Mouse (Mus musculus) liver, adult 2 months (tissue): Measurements from ENCODE around the gene Mgarp. TPM values are rescaled to one million over a fixed set of nuclear protein-coding genes. Genes with fewer than 3 reads are reported as not detected.

Source experiments
- DNase-seq: peaks from one replicate; pipeline ENCODE4 v3.0.0-alpha.2; 2011; ENCODE audit warnings: low read depth, low spot score; ENCODE audit errors: extremely low read depth
- H3K27ac ChIP-seq: fragments of 200-500 bp; replicated peaks from 2 replicates; pipeline ENCODE4 v1.5.1; 2012; ENCODE audit warnings: low read depth, mild to moderate bottlenecking, control low read depth, inconsistent platforms, low read length; ENCODE audit not compliant: insufficient read depth
- H3K27me3 ChIP-seq: fragments of 200-500 bp; 2 replicates; pipeline ENCODE4 v1.6.1; 2012; ENCODE audit warnings: mild to moderate bottlenecking, moderate library complexity, low read length, inconsistent platforms; ENCODE audit not compliant: control insufficient read depth, insufficient read depth
- H3K36me3 ChIP-seq: fragments of 200-500 bp; 2 replicates; pipeline ENCODE4 v1.6.1; 2012; ENCODE audit warnings: low read length, inconsistent platforms; ENCODE audit not compliant: control insufficient read depth, insufficient read depth
- H3K4me1 ChIP-seq: fragments of 200-500 bp; 2 replicates; pipeline ENCODE4 v1.6.1; 2011; ENCODE audit warnings: low read length; ENCODE audit not compliant: control insufficient read depth, insufficient read depth
- H3K4me3 ChIP-seq: fragments of 200-500 bp; 2 replicates; pipeline ENCODE4 v1.5.1; 2011; ENCODE audit warnings: low read depth, mild to moderate bottlenecking, control low read depth, low read length, moderate library complexity; ENCODE audit not compliant: insufficient read depth
- H3K79me2 ChIP-seq: fragments of 200-500 bp; 2 replicates; pipeline ENCODE4 v1.6.1; 2012; ENCODE audit warnings: inconsistent platforms, mild to moderate bottlenecking, low read length, moderate library complexity; ENCODE audit not compliant: control insufficient read depth, insufficient read depth
- H3K9ac ChIP-seq: fragments of 200-500 bp; 2 replicates; pipeline ENCODE4 v1.6.1; 2012; ENCODE audit warnings: low read depth, mild to moderate bottlenecking, control low read depth, inconsistent platforms, low read length
- CTCF ChIP-seq: fragments of 200-500 bp; IDR thresholded peaks from 2 replicates; pipeline ENCODE4 v1.5.1; 2011; ENCODE audit warnings: low read depth, low read length, control low read depth
- POLR2A ChIP-seq: fragments of 200-500 bp; IDR thresholded peaks from 2 replicates; pipeline ENCODE4 v1.6.1; 2011; ENCODE audit warnings: low read length, control low read depth; ENCODE audit not compliant: insufficient read depth; ENCODE audit errors: extremely low read depth
- WGBS: fragments of 180-500 bp; shearing (Covaris S2); methylation state at CpG from one replicate; pipeline ENCODE4 v1.1.7; 2018; 5-methylcytosine and 5-hydroxymethylcytosine counted together
- polyA plus RNA-seq: library from polyadenylated mRNA; depleted of rRNA; stranded (reverse); fragments of >200 nt; gene quantifications from 2 replicates; pipeline ENCODE4 v1.2.3, GENCODE M21; 2012
- total RNA-seq: library from RNA; depleted of rRNA; stranded (reverse); fragments of >200 nt; gene quantifications from 2 replicates; pipeline ENCODE4 v1.2.3, GENCODE M21; 2014

The Mgarp gene
- total and polyA plus RNA-seq, 2 experiments = not detected

GRCm38 (mm10) chr3:51343260-51343659 is 53.3 kb downstream of the Mgarp start:
- Histone ChIP-seq H3K79me2 (peaks cover 12% of the 10 kb centered on the region; the same call in 1 of the 2 replicates), H3K27me3 (no peaks in the 10 kb centered on the region), H3K4me3 (no peak overlapping the region), H3K27ac (no peak overlapping the region), H3K36me3 (no peaks in the 10 kb centered on the region), H3K9ac (no peak overlapping the region), H3K4me1 (peaks cover 6% of the 10 kb centered on the region; the same call in 1 of the 2 replicates)
- no peak for DNase-seq
- TF ChIP-seq POLR2A (no peak), CTCF (no peak)
- 85% methylated on average over 4 of the region's 4 CpGs for WGBS

- Histone ChIP-seq H3K4me3 (peak overlapping the region; percentile 71), H3K27ac (no peak overlapping the region), H3K27me3 (no peaks in the 10 kb centered on the region), H3K4me1 (peaks cover 6% of the 10 kb centered on the region; the same call in 1 of the 2 replicates), H3K9ac (peak overlapping the region; percentile 76; the same call in 1 of the 2 replicates), H3K79me2 (peaks cover 13% of the 10 kb centered on the region; the same call in 1 of the 2 replicates), H3K36me3 (no peaks in the 10 kb centered on the region)
- TF ChIP-seq POLR2A (no peak), CTCF (no peak)
- WGBS = 19% methylated on average over 9 of the region's 9 CpGs
- no peak for DNase-seq
These were observed 54.4 kb downstream of the Mgarp start for GRCm38 (mm10) chr3:51342152-51342551.

GRCm38 (mm10) chr3:51341268-51342081 is 55.1 kb downstream of the Mgarp start:
- H3K36me3 ChIP-seq = no peaks in the 10 kb centered on the region
- H3K27ac ChIP-seq = peak overlapping the region; percentile 86
- TF ChIP-seq POLR2A = no peak
- TF ChIP-seq CTCF = no peak
- H3K9ac ChIP-seq = peak overlapping the region; percentile 93
- WGBS = 1% methylated on average over 76 of the region's 86 CpGs
- no peaks in the 10 kb centered on the region for H3K27me3 ChIP-seq
- peaks cover 6% of the 10 kb centered on the region; the same call in 1 of the 2 replicates for H3K4me1 ChIP-seq
- peak overlapping the region; percentile 90 for H3K4me3 ChIP-seq
- DNase-seq = peak; percentile 47
- peaks cover 16% of the 10 kb centered on the region; the same call in 1 of the 2 replicates for H3K79me2 ChIP-seq

GRCm38 (mm10) chr3:51340552-51341267 is 55.8 kb downstream of the Mgarp start, which contains the start of gene Elf2:
TSS of gene Elf2 (minus strand) at chr3:51340663.
- under 1% methylated on average over 61 of the region's 87 CpGs for WGBS
- peak within 1 kb of the TSS; percentile 90 for H3K4me3 ChIP-seq
- DNase-seq = peak; percentile 69
- H3K4me1 ChIP-seq = peaks cover 6% of the 10 kb centered on the region; the same call in 1 of the 2 replicates
- no peaks in the 10 kb centered on the region for H3K36me3 ChIP-seq
- TF ChIP-seq CTCF = no peak
- peak; percentile 65 for TF ChIP-seq POLR2A
- no peaks in the 10 kb centered on the region for H3K27me3 ChIP-seq
- peak within 1 kb of the TSS; percentile 94 for H3K27ac ChIP-seq
- peaks cover 16% of the 10 kb centered on the region; the same call in 1 of the 2 replicates for H3K79me2 ChIP-seq
- H3K9ac ChIP-seq = peak within 1 kb of the TSS; percentile 99

- peak overlapping the region; percentile 99 for H3K9ac ChIP-seq
- DNase-seq = no peak
These were observed 56.6 kb downstream of the Mgarp start for GRCm38 (mm10) chr3:51339734-51340551.

More at GRCm38 (mm10) chr3:51339734-51340551, 56.6 kb downstream of the Mgarp start:
- TF ChIP-seq CTCF (no peak), POLR2A (no peak)
- Histone ChIP-seq H3K27ac (peak overlapping the region; percentile 94), H3K4me1 (peaks cover 6% of the 10 kb centered on the region; the same call in 1 of the 2 replicates), H3K27me3 (no peaks in the 10 kb centered on the region), H3K4me3 (peak overlapping the region; percentile 90), H3K36me3 (no peaks in the 10 kb centered on the region), H3K79me2 (peaks cover 23% of the 10 kb centered on the region; the same call in 1 of the 2 replicates)
- whole genome bisulfite sequencing = under 1% methylated on average over 101 of the region's 113 CpGs
